Mouse (Mus musculus) liver, postnatal 0 days (tissue): Measurements from ENCODE around the gene Olfr734.

Experiments used
- CTCF ChIP-seq: sonication (generic); IDR thresholded peaks from 2 replicates; pipeline ENCODE4 v1.5.1; 2016; ENCODE audit warnings: antibody characterized with exemption, low read depth
- EP300 ChIP-seq: IDR thresholded peaks from 2 replicates; pipeline ENCODE4 v1.6.1; 2016; ENCODE audit warnings: antibody characterized with exemption, low read depth, mild to moderate bottlenecking

GRCm38 (mm10) chr14:50301422-50301821 is 25.1 kb downstream of the Olfr734 start, which contains the start of gene Olfr733:
- TF ChIP-seq CTCF (no peak), EP300 (no peak)
